Mouse (Mus musculus): ENCODE measurements at regions not wholly inside any gene's neighbourhood (a gene's known extent, or its start where the extent isn't known, plus 50 kb on each side); places are given as distances from the start of the nearest gene placed in this dataset.

GRCm38 (mm10) chr10:92367126-92367525 is 355.1 kb downstream of the Nedd1 start:
- H3K36me3 ChIP-seq (ENCODE audit: control insufficient read depth, insufficient read depth, low read length, poor library complexity, severe bottlenecking), result no peaks in the 10 kb centered on the region

GRCm38 (mm10) chr10:92356738-92357137 is 365.5 kb downstream of the Nedd1 start:
- H3K4me3 ChIP-seq (ENCODE audit: insufficient read depth in 1 of 2, low read depth in 1 of 2, low read length in 2 of 2, poor library complexity in 1 of 2, severe bottlenecking in 1 of 2), result no peak overlapping the region
- no peaks in the 10 kb centered on the region for H3K4me1 ChIP-seq (ENCODE audit: control insufficient read depth in 2 of 2, insufficient read depth in 2 of 2, low read length in 2 of 2, poor library complexity in 1 of 2)
- H3K9me3 ChIP-seq (ENCODE audit: control insufficient read depth, insufficient read depth, low read depth, low read length), result no peaks in the 10 kb centered on the region
- no peak for TF ChIP-seq ZC3H11A (IDR thresholded peaks at IDR 0.05; ENCODE audit: borderline replicate concordance, low read depth, low read length)
- no peak for TF ChIP-seq MAFK (IDR thresholded peaks at IDR 0.05; ENCODE audit: insufficient read depth, low read depth, low read length)
- TF ChIP-seq CHD2 (IDR thresholded peaks at IDR 0.05; ENCODE audit: low read depth, low read length), result no peak
- no peak for TF ChIP-seq HCFC1 (IDR thresholded peaks at IDR 0.05; ENCODE audit: borderline replicate concordance, insufficient read depth, low read length)
- TF ChIP-seq ZNF384 (IDR thresholded peaks at IDR 0.05; ENCODE audit: low read depth, low read length), result no peak
- H3K27ac ChIP-seq (ENCODE audit: insufficient read depth, low read depth, low read length, poor library complexity, severe bottlenecking), result no peak overlapping the region
- H3K9ac ChIP-seq (ENCODE audit: insufficient read depth, low read depth, low read length, poor library complexity, severe bottlenecking), result no peak overlapping the region
- DNase-seq (ENCODE audit: low read depth, low spot score), result no peak
- in situ Hi-C loops (cut with MboI; ENCODE audit: low sequenced_read_pairs in 2 of 2, unreplicated experiment in 2 of 2), result no loop called here
- no peaks in the 10 kb centered on the region for H3K36me3 ChIP-seq (ENCODE audit: control insufficient read depth, insufficient read depth, low read length, poor library complexity, severe bottlenecking)

More at GRCm38 (mm10) chr10:92367126-92367525, 355.1 kb downstream of the Nedd1 start:
- H3K27ac ChIP-seq (ENCODE audit: insufficient read depth, low read depth, low read length, poor library complexity, severe bottlenecking), result no peak overlapping the region
- H3K9me3 ChIP-seq (ENCODE audit: control insufficient read depth, insufficient read depth, low read depth, low read length), result no peaks in the 10 kb centered on the region
- no peak for TF ChIP-seq MAFK (IDR thresholded peaks at IDR 0.05; ENCODE audit: insufficient read depth, low read depth, low read length)
- no peak for TF ChIP-seq ZC3H11A (IDR thresholded peaks at IDR 0.05; ENCODE audit: borderline replicate concordance, low read depth, low read length)
- no peak for TF ChIP-seq HCFC1 (IDR thresholded peaks at IDR 0.05; ENCODE audit: borderline replicate concordance, insufficient read depth, low read length)
- no peak for TF ChIP-seq ZNF384 (IDR thresholded peaks at IDR 0.05; ENCODE audit: low read depth, low read length)
- no peak for TF ChIP-seq CHD2 (IDR thresholded peaks at IDR 0.05; ENCODE audit: low read depth, low read length)
- in situ Hi-C loops (cut with MboI; ENCODE audit: low sequenced_read_pairs in 2 of 2, unreplicated experiment in 2 of 2), result no loop called here
- no peaks in the 10 kb centered on the region for H3K4me1 ChIP-seq (ENCODE audit: control insufficient read depth in 2 of 2, insufficient read depth in 2 of 2, low read length in 2 of 2, poor library complexity in 1 of 2)
- H3K9ac ChIP-seq (ENCODE audit: insufficient read depth, low read depth, low read length, poor library complexity, severe bottlenecking), result no peak overlapping the region
- no peak for DNase-seq (ENCODE audit: low read depth, low spot score)
- H3K4me3 ChIP-seq (ENCODE audit: insufficient read depth in 1 of 2, low read depth in 1 of 2, low read length in 2 of 2, poor library complexity in 1 of 2, severe bottlenecking in 1 of 2), result no peak overlapping the region

- Histone ChIP-seq H3K4me3 (ENCODE audit: insufficient read depth in 1 of 2, low read depth in 1 of 2, low read length in 2 of 2, poor library complexity in 1 of 2, severe bottlenecking in 1 of 2) (no peak overlapping the region), H3K36me3 (ENCODE audit: control insufficient read depth, insufficient read depth, low read length, poor library complexity, severe bottlenecking) (no peaks in the 10 kb centered on the region), H3K9me3 (ENCODE audit: control insufficient read depth, insufficient read depth, low read depth, low read length) (no peaks in the 10 kb centered on the region), H3K9ac (ENCODE audit: insufficient read depth, low read depth, low read length, poor library complexity, severe bottlenecking) (no peak overlapping the region), H3K4me1 (ENCODE audit: control insufficient read depth in 2 of 2, insufficient read depth in 2 of 2, low read length in 2 of 2, poor library complexity in 1 of 2) (no peaks in the 10 kb centered on the region), H3K27ac (ENCODE audit: insufficient read depth, low read depth, low read length, poor library complexity, severe bottlenecking) (no peak overlapping the region)
- TF ChIP-seq CHD2 (IDR thresholded peaks at IDR 0.05; ENCODE audit: low read depth, low read length), result no peak
- TF ChIP-seq HCFC1 (IDR thresholded peaks at IDR 0.05; ENCODE audit: borderline replicate concordance, insufficient read depth, low read length), result no peak
- no peak for TF ChIP-seq MAFK (IDR thresholded peaks at IDR 0.05; ENCODE audit: insufficient read depth, low read depth, low read length)
- no peak for TF ChIP-seq ZNF384 (IDR thresholded peaks at IDR 0.05; ENCODE audit: low read depth, low read length)
- TF ChIP-seq ZC3H11A (IDR thresholded peaks at IDR 0.05; ENCODE audit: borderline replicate concordance, low read depth, low read length), result no peak
- DNase-seq (ENCODE audit: low read depth, low spot score), result no peak
- in situ Hi-C loops (cut with MboI; ENCODE audit: low sequenced_read_pairs in 2 of 2, unreplicated experiment in 2 of 2), result no loop called here
Observed at GRCm38 (mm10) chr10:92349043-92349442, 373.2 kb downstream of the Nedd1 start.

GRCm38 (mm10) chr10:92347960-92348675 is 374.1 kb downstream of the Nedd1 start:
- no peaks in the 10 kb centered on the region for H3K9me3 ChIP-seq (ENCODE audit: control insufficient read depth, insufficient read depth, low read depth, low read length)
- TF ChIP-seq MAFK (IDR thresholded peaks at IDR 0.05; ENCODE audit: insufficient read depth, low read depth, low read length) (no peak), ZNF384 (IDR thresholded peaks at IDR 0.05; ENCODE audit: low read depth, low read length) (no peak), CHD2 (IDR thresholded peaks at IDR 0.05; ENCODE audit: low read depth, low read length) (no peak), HCFC1 (IDR thresholded peaks at IDR 0.05; ENCODE audit: borderline replicate concordance, insufficient read depth, low read length) (no peak), ZC3H11A (IDR thresholded peaks at IDR 0.05; ENCODE audit: borderline replicate concordance, low read depth, low read length) (no peak)
- no peaks in the 10 kb centered on the region for H3K4me1 ChIP-seq (ENCODE audit: control insufficient read depth in 2 of 2, insufficient read depth in 2 of 2, low read length in 2 of 2, poor library complexity in 1 of 2)
- H3K36me3 ChIP-seq (ENCODE audit: control insufficient read depth, insufficient read depth, low read length, poor library complexity, severe bottlenecking), result no peaks in the 10 kb centered on the region
- no peak for DNase-seq (ENCODE audit: low read depth, low spot score)
- H3K4me3 ChIP-seq (ENCODE audit: insufficient read depth in 1 of 2, low read depth in 1 of 2, low read length in 2 of 2, poor library complexity in 1 of 2, severe bottlenecking in 1 of 2), result no peak overlapping the region
- no peak overlapping the region for H3K27ac ChIP-seq (ENCODE audit: insufficient read depth, low read depth, low read length, poor library complexity, severe bottlenecking)
- in situ Hi-C loops (cut with MboI; ENCODE audit: low sequenced_read_pairs in 2 of 2, unreplicated experiment in 2 of 2), result no loop called here
- no peak overlapping the region for H3K9ac ChIP-seq (ENCODE audit: insufficient read depth, low read depth, low read length, poor library complexity, severe bottlenecking)

Data from ES-E14 (cell line).